Comparison of ENCODE assay signal across 7 mouse cellular contexts in genomic region chr11:102602816-102603495, GRCm38 (mm10). TPM values are rescaled to one million over a fixed set of nuclear protein-coding genes. Genes with fewer than 3 reads are reported as not detected.
DNase-seq lines count a peak whose midpoint lies in the region; ATAC-seq and TF ChIP-seq lines count a peak whose summit lies in the region.

No protein-coding gene starts in this region.

- H3K36me3 ChIP-seq in ES-E14 (ENCODE audit: control insufficient read depth, insufficient read depth, low read length, poor library complexity, severe bottlenecking): no peaks in the 10 kb centered on the region
- H3K36me3 ChIP-seq in heart, embryonic 10.5 days: no peaks in the 10 kb centered on the region
- H3K36me3 ChIP-seq in liver, embryonic 13.5 days: no peaks in the 10 kb centered on the region
- H3K36me3 ChIP-seq in stomach, embryonic 16.5 days (ENCODE audit: control insufficient read depth, insufficient read depth, low read length): no peaks in the 10 kb centered on the region

- 4% methylated on average over 13 of the region's 13 CpGs for WGBS in heart, embryonic 10.5 days
- 10% methylated on average over 13 of the region's 13 CpGs for WGBS in liver, embryonic 13.5 days (ENCODE audit: insufficient replicate concordance)
- 4% methylated on average over 13 of the region's 13 CpGs for WGBS in stomach, embryonic 16.5 days

- H3K27ac ChIP-seq in ES-E14 (ENCODE audit: insufficient read depth, low read depth, low read length, poor library complexity, severe bottlenecking): peak overlapping the region; percentile 66
- H3K27ac ChIP-seq in bone marrow macrophage, adult 2 months (ENCODE audit: insufficient read depth, low read depth, low read length): no peak overlapping the region
- H3K27ac ChIP-seq in heart, embryonic 10.5 days: peak overlapping the region; percentile 94
- H3K27ac ChIP-seq in liver, embryonic 13.5 days: peak overlapping the region; percentile 13; the same call in 1 of the 2 replicates
- H3K27ac ChIP-seq in stomach, embryonic 16.5 days (ENCODE audit: low read length): peak overlapping the region; percentile 99

- ATAC-seq in liver, embryonic 13.5 days (ENCODE audit: low read depth): no peak
- ATAC-seq in stomach, embryonic 16.5 days (ENCODE audit: insufficient read depth, low FRiP score): no peak

- TF ChIP-seq POLR2A in bone marrow macrophage, adult 2 months (IDR thresholded peaks at IDR 0.05; ENCODE audit: borderline replicate concordance, low read depth, low read length): no peak

- no peaks in the 10 kb centered on the region; a peak in 1 of 4 replicates for H3K4me1 ChIP-seq in ES-E14 (ENCODE audit: control insufficient read depth in 2 of 2, insufficient read depth in 2 of 2, low read length in 2 of 2, poor library complexity in 1 of 2)
- H3K4me1 ChIP-seq in bone marrow macrophage, adult 2 months (ENCODE audit: control insufficient read depth, insufficient read depth, low read length): no peaks in the 10 kb centered on the region
- H3K4me1 ChIP-seq in heart, embryonic 10.5 days: peaks cover 23% of the 10 kb centered on the region; the same call in 1 of the 2 replicates
- peaks cover 15% of the 10 kb centered on the region for H3K4me1 ChIP-seq in liver, embryonic 13.5 days (replicated peaks)
- no peaks in the 10 kb centered on the region; the same call in 1 of the 2 replicates for H3K4me1 ChIP-seq in stomach, embryonic 16.5 days (ENCODE audit: control insufficient read depth, insufficient read depth, low read length)

- peak overlapping the region; percentile 59 to 70 for H3K4me3 ChIP-seq in ES-E14 (ENCODE audit: insufficient read depth in 1 of 2, low read depth in 1 of 2, low read length in 2 of 2, poor library complexity in 1 of 2, severe bottlenecking in 1 of 2)
- peak overlapping the region; percentile 57; the same call in 1 of the 2 replicates for H3K4me3 ChIP-seq in bone marrow macrophage, adult 2 months (ENCODE audit: insufficient read depth, low read length)
- peak overlapping the region; percentile 76 for H3K4me3 ChIP-seq in heart, embryonic 10.5 days
- H3K4me3 ChIP-seq in liver, embryonic 13.5 days (replicated peaks): peak overlapping the region; percentile 54
- peak overlapping the region; percentile 61 for H3K4me3 ChIP-seq in stomach, embryonic 16.5 days (replicated peaks; ENCODE audit: low read length)

- no peaks in the 10 kb centered on the region for H3K9me3 ChIP-seq in ES-E14 (ENCODE audit: control insufficient read depth, insufficient read depth, low read depth, low read length)
- H3K9me3 ChIP-seq in heart, embryonic 10.5 days: no peaks in the 10 kb centered on the region
- H3K9me3 ChIP-seq in liver, embryonic 13.5 days (replicated peaks): no peaks in the 10 kb centered on the region
- no peaks in the 10 kb centered on the region for H3K9me3 ChIP-seq in stomach, embryonic 16.5 days (replicated peaks; ENCODE audit: control insufficient read depth, low read length)

- in situ Hi-C loops in ES-E14 (cut with MboI; ENCODE audit: low sequenced_read_pairs in 2 of 2, unreplicated experiment in 2 of 2): no loop called here

- H3K9ac ChIP-seq in ES-E14 (ENCODE audit: insufficient read depth, low read depth, low read length, poor library complexity, severe bottlenecking): no peak overlapping the region
- no peak overlapping the region for H3K9ac ChIP-seq in liver, embryonic 13.5 days
- H3K9ac ChIP-seq in stomach, embryonic 16.5 days (ENCODE audit: low read length): peak overlapping the region; percentile 78

- no peak for TF ChIP-seq CTCF in bone marrow macrophage, adult 2 months (IDR thresholded peaks at IDR 0.05; ENCODE audit: low read depth, low read length)

- peak overlapping the region; percentile 59 for H3K4me2 ChIP-seq in liver, embryonic 13.5 days
- H3K4me2 ChIP-seq in stomach, embryonic 16.5 days (ENCODE audit: low read depth, low read length): peak overlapping the region; percentile 79

- DNase-seq in ES-E14 (ENCODE audit: low read depth, low spot score): no peak
- no peak for DNase-seq in heart, embryonic 10.5 days (ENCODE audit: low spot score)
- DNase-seq in liver, embryonic 13.5 days: no peak
- DNase-seq in frontal cortex, postnatal 36 days (ENCODE audit: low spot score in 2 of 2): no peak
- no peak for DNase-seq in spleen, postnatal 4 days (ENCODE audit: low spot score in 2 of 2)

- H3K27me3 ChIP-seq in heart, embryonic 10.5 days (ENCODE audit: insufficient read depth, poor library complexity, severe bottlenecking): peaks cover 7% of the 10 kb centered on the region; the same call in 1 of the 2 replicates
- peaks cover 74% of the 10 kb centered on the region for H3K27me3 ChIP-seq in liver, embryonic 13.5 days
- no peaks in the 10 kb centered on the region for H3K27me3 ChIP-seq in stomach, embryonic 16.5 days (ENCODE audit: control insufficient read depth, insufficient read depth, low read length)

TF ChIP-seq in ES-E14, 5 proteins besides CTCF, POLR2A, EP300 and RAD21:
- no peak for TF ChIP-seq CHD2 (IDR thresholded peaks at IDR 0.05; ENCODE audit: low read depth, low read length)
- TF ChIP-seq MAFK (IDR thresholded peaks at IDR 0.05; ENCODE audit: insufficient read depth, low read depth, low read length): no peak
- no peak for TF ChIP-seq ZC3H11A (IDR thresholded peaks at IDR 0.05; ENCODE audit: borderline replicate concordance, low read depth, low read length)
- no peak for TF ChIP-seq ZNF384 (IDR thresholded peaks at IDR 0.05; ENCODE audit: low read depth, low read length)
- no peak for TF ChIP-seq HCFC1 (IDR thresholded peaks at IDR 0.05; ENCODE audit: borderline replicate concordance, insufficient read depth, low read length)

RNA-seq across cellular contexts. Expression of gene Fzd2, which starts 1.2 kb away (rescaled TPM):
- 26.4 and 27.9 TPM in 2 replicates for total RNA-seq in ES-E14 (2012; rRNA removed)
- polyA plus RNA-seq in bone marrow macrophage, adult 2 months (2012; ENCODE audit: insufficient read depth, insufficient read length, missing spikeins): 0.21 TPM in 1 of 2 replicates, not detected in the other
- 22.9 and 34.5 TPM in 2 replicates for polyA plus RNA-seq in heart, embryonic 10.5 days (2016; fragmentation: Nextera tagmentation; extraction: Ambion mirVana)
- polyA plus RNA-seq in liver, embryonic 13.5 days (2015; fragmentation: Nextera tagmentation; extraction: Ambion mirVana): 0.99 and 1.1 TPM in 2 replicates
- polyA plus RNA-seq in stomach, embryonic 16.5 days (2015; fragmentation: Nextera tagmentation; extraction: Ambion mirVana): 12.2 and 15.4 TPM in 2 replicates

RNA-seq across cellular contexts. Expression of gene Gm11627, which starts 23.7 kb away (rescaled TPM):
- 5.2 and 7.5 TPM in 2 replicates for total RNA-seq in ES-E14 (2012; rRNA removed)
- polyA plus RNA-seq in bone marrow macrophage, adult 2 months (2012; ENCODE audit: insufficient read depth, insufficient read length, missing spikeins): not detected in 2 replicates
- polyA plus RNA-seq in heart, embryonic 10.5 days (2016; fragmentation: Nextera tagmentation; extraction: Ambion mirVana): 11.6 and 13.5 TPM in 2 replicates
- polyA plus RNA-seq in liver, embryonic 13.5 days (2015; fragmentation: Nextera tagmentation; extraction: Ambion mirVana): 0.68 and 0.94 TPM in 2 replicates
- 21.0 and 22.0 TPM in 2 replicates for polyA plus RNA-seq in stomach, embryonic 16.5 days (2015; fragmentation: Nextera tagmentation; extraction: Ambion mirVana)

RNA-seq across cellular contexts. Expression of gene Gpatch8, which starts 46.8 kb away (rescaled TPM):
- 22.5 and 22.9 TPM in 2 replicates for total RNA-seq in ES-E14 (2012; rRNA removed)
- polyA plus RNA-seq in bone marrow macrophage, adult 2 months (2012; ENCODE audit: insufficient read depth, insufficient read length, missing spikeins): 26.8 and 28.4 TPM in 2 replicates
- 45.7 and 47.0 TPM in 2 replicates for polyA plus RNA-seq in heart, embryonic 10.5 days (2016; fragmentation: Nextera tagmentation; extraction: Ambion mirVana)
- 18.0 and 22.6 TPM in 2 replicates for polyA plus RNA-seq in liver, embryonic 13.5 days (2015; fragmentation: Nextera tagmentation; extraction: Ambion mirVana)
- 34.9 and 47.0 TPM in 2 replicates for polyA plus RNA-seq in stomach, embryonic 16.5 days (2015; fragmentation: Nextera tagmentation; extraction: Ambion mirVana)
